Mouse (Mus musculus): ENCODE measurements around the gene Akt1s1.

The Akt1s1 gene

DNA sequence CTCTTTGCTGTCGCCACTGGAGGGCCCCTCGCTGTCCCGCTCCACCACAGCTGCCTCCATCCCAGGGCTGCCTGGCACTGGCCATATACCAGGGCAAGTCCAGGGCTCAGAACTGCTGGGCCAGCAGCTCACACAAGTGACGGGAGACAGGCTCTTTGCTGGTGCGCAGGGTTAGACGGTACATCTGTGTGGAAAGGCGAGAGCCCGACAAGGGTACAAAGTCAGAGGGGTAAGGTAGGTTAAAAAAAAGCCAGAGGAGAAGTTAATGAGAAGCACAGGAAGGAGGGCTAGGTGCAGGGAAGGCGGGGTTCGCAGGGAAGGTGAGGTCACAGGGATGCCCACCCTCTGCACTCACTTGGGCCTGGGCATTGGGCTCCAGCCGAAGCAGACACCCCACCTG is 51.8 kb downstream of the Akt1s1 start:
- no peak for DNase-seq (ENCODE audit: low spot score in 2 of 2)

DNA sequence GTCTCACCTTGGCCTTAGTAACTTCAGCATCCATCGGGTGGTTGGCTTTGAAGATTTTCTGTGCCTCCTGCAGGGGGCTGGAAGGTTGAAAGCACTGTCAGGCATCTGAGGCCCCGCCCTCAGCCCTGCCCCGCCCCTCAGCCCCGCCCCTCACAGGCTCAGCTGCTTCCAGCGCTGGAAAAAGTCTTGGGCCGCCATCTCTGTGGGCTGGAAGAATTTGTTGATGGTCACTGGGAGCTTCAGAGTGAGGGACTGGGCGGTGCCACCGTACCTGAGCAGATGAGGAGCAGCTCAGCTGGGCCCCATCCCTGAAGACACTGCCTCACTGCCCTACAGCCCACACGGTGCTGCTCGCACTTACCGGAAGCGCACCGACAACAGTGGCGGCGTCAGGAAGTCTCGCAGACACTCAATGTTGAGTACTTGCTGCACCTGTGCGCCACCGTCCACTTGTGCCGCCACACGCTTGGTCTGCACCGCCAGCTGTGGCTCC is 52.5 kb downstream of the Akt1s1 start:
- DNase-seq (ENCODE audit: low spot score in 2 of 2) = no peak
